Mouse (Mus musculus) hindbrain, embryonic 12.5 days (tissue): ENCODE measurements at regions not wholly inside any gene's neighbourhood (a gene's known extent, or its start where the extent isn't known, plus 50 kb on each side); places are given as distances from the start of the nearest gene placed in this dataset.

Source experiments
- ATAC-seq: fragments of 200-750 bp; cut with Nextera tagmentation; 2 replicates; pipeline ENCODE4 v1.8.0; 2017; ENCODE audit warnings: moderate TSS enrichment; ENCODE audit not compliant: low FRiP score
- H3K27ac ChIP-seq: fragments of 300-500 bp; sonication (generic); 2 replicates; pipeline ENCODE4 v1.5.1; 2016; ENCODE audit warnings: mild to moderate bottlenecking
- H3K27me3 ChIP-seq: fragments of 300-500 bp; sonication (generic); 2 replicates; pipeline ENCODE4 v1.6.1; 2016; ENCODE audit warnings: mild to moderate bottlenecking
- H3K36me3 ChIP-seq: fragments of 300-500 bp; sonication (generic); 2 replicates; pipeline ENCODE4 v1.6.1; 2016; ENCODE audit warnings: mild to moderate bottlenecking
- H3K4me1 ChIP-seq: fragments of 300-500 bp; sonication (generic); 2 replicates; pipeline ENCODE4 v1.6.1; 2016
- H3K4me2 ChIP-seq: fragments of 300-500 bp; sonication (generic); replicated peaks from 2 replicates; pipeline ENCODE4 v1.6.1; 2016; ENCODE audit warnings: mild to moderate bottlenecking
- H3K4me3 ChIP-seq: fragments of 300-500 bp; sonication (generic); 2 replicates; pipeline ENCODE4 v1.5.1; 2016; ENCODE audit warnings: mild to moderate bottlenecking
- H3K9ac ChIP-seq: fragments of 300-500 bp; sonication (generic); 2 replicates; pipeline ENCODE4 v1.6.1; 2016; ENCODE audit warnings: mild to moderate bottlenecking, moderate library complexity
- H3K9me3 ChIP-seq: fragments of 300-500 bp; sonication (generic); replicated peaks from 2 replicates; pipeline ENCODE4 v1.6.1; 2016; ENCODE audit warnings: mild to moderate bottlenecking
- WGBS: fragments of 180-500 bp; shearing (Covaris S2); methylation state at CpG from one replicate; pipeline ENCODE4 v1.1.7; 2016; 5-methylcytosine and 5-hydroxymethylcytosine counted together

DNA sequence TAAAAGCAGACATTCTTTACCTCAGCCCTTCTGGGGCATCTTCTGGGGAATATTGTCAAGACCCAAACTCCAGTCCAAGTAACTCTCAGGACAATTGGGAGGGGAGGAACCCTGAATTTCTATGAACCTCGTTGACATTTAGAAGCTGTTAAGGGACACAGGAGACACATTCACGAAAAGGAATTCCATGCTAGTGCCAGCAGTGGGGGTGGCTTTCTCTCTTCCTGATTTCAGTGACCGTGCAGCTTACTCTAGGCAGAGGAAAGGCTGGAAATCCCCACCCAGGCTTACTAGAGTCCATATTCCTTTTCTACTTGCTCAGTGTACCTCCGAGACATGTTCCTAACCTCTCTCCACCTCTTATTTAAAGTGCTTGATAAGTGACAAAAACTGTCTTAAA is 239.9 kb upstream of the Tgfbr2 start:
- H3K9me3 ChIP-seq = no peaks in the 10 kb centered on the region
- no peaks in the 10 kb centered on the region for H3K4me1 ChIP-seq
- no peaks in the 10 kb centered on the region for H3K36me3 ChIP-seq
- no peak overlapping the region for H3K27ac ChIP-seq
- H3K9ac ChIP-seq = no peak overlapping the region
- ATAC-seq = no peak
- no peak overlapping the region for H3K4me2 ChIP-seq
- WGBS = 80% methylated on average over 4 of the region's 4 CpGs
- no peaks in the 10 kb centered on the region for H3K27me3 ChIP-seq
- H3K4me3 ChIP-seq = no peak overlapping the region

- Histone ChIP-seq H3K4me2 (no peak overlapping the region), H3K27me3 (no peaks in the 10 kb centered on the region), H3K27ac (no peak overlapping the region), H3K36me3 (no peaks in the 10 kb centered on the region), H3K9ac (no peak overlapping the region), H3K9me3 (peaks cover 4% of the 10 kb centered on the region; the same call in 1 of the 2 replicates), H3K4me3 (no peak overlapping the region), H3K4me1 (no peaks in the 10 kb centered on the region)
- WGBS = 72% methylated on average over 5 of the region's 5 CpGs
- ATAC-seq = no peak
Observed at GRCm38 (mm10) chr9:116411067-116411466, 235.9 kb upstream of the Tgfbr2 start.

DNA sequence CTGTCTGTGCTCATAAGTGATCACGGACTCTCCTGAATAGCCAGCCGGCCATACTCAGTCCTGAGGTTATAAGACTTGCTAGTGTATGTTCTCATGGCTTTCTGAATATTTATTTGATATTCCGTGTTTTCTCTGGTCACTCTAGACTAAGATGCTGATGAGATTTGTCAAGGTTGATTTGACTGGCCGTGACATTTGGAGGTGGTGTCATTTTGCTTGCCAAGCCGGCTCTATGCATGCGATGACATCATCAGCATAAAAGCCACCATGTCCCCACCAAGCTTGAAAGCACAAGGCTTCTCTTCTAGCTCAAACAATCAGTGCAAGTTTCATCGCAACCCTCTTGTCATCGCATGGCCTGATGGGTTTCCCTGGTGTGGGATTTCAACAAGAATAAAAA is 235.3 kb upstream of the Tgfbr2 start:
- Histone ChIP-seq H3K9ac (no peak overlapping the region), H3K36me3 (no peaks in the 10 kb centered on the region), H3K9me3 (peaks cover 4% of the 10 kb centered on the region; the same call in 1 of the 2 replicates), H3K27me3 (no peaks in the 10 kb centered on the region), H3K4me1 (no peaks in the 10 kb centered on the region), H3K27ac (no peak overlapping the region), H3K4me2 (no peak overlapping the region), H3K4me3 (no peak overlapping the region)
- ATAC-seq = no peak
- WGBS = 92% methylated on average over 8 of the region's 8 CpGs

DNA sequence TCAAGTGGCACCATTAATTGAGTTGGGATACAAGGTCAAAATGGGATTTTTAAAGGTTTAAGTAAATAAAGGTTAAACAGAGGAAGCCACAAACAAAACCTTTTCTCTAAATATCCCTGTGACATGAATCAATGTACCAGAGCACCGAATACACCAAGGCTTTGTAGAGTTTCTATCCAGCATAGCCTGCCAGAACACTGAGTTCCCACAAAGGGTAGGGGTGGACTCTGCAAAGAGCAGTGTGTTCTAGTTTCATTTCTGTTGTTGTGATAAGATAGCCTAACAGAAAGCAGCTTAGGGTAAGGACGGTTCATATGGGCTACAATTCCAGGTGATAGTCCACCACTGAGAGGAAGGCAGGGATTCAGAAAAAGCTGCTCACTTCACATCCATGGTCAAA is 233.0 kb upstream of the Tgfbr2 start:
- H3K27me3 ChIP-seq = no peaks in the 10 kb centered on the region
- no peaks in the 10 kb centered on the region for H3K36me3 ChIP-seq
- ATAC-seq = no peak
- H3K4me2 ChIP-seq = no peak overlapping the region
- H3K9ac ChIP-seq = no peak overlapping the region
- H3K9me3 ChIP-seq = peaks cover 4% of the 10 kb centered on the region; the same call in 1 of the 2 replicates
- 89% methylated on average over 2 of the region's 2 CpGs for WGBS
- no peak overlapping the region for H3K4me3 ChIP-seq
- H3K4me1 ChIP-seq = no peaks in the 10 kb centered on the region
- H3K27ac ChIP-seq = no peak overlapping the region

- WGBS = 91% methylated on average over 1 of the region's 1 CpGs
- no peak for ATAC-seq
Observed at GRCm38 (mm10) chr9:116405051-116405450, 229.9 kb upstream of the Tgfbr2 start.

GRCm38 (mm10) chr9:116401821-116402220 is 226.7 kb upstream of the Tgfbr2 start:
- H3K4me2 ChIP-seq = no peak overlapping the region
- 73% methylated on average over 7 of the region's 7 CpGs for WGBS
- H3K36me3 ChIP-seq = no peaks in the 10 kb centered on the region
- H3K9me3 ChIP-seq = no peaks in the 10 kb centered on the region
- H3K27ac ChIP-seq = no peak overlapping the region
- no peak overlapping the region for H3K4me3 ChIP-seq
- H3K27me3 ChIP-seq = no peaks in the 10 kb centered on the region
- no peak for ATAC-seq
- H3K4me1 ChIP-seq = no peaks in the 10 kb centered on the region
- H3K9ac ChIP-seq = no peak overlapping the region

More at GRCm38 (mm10) chr9:116405051-116405450, 229.9 kb upstream of the Tgfbr2 start:
- no peaks in the 10 kb centered on the region for H3K4me1 ChIP-seq
- H3K4me3 ChIP-seq = no peak overlapping the region
- no peak overlapping the region for H3K9ac ChIP-seq
- no peaks in the 10 kb centered on the region for H3K36me3 ChIP-seq
- H3K4me2 ChIP-seq = no peak overlapping the region
- H3K27me3 ChIP-seq = no peaks in the 10 kb centered on the region
- H3K9me3 ChIP-seq = peaks cover 4% of the 10 kb centered on the region; the same call in 1 of the 2 replicates
- no peak overlapping the region for H3K27ac ChIP-seq

- Histone ChIP-seq H3K9me3 (no peaks in the 10 kb centered on the region), H3K4me3 (no peak overlapping the region), H3K27me3 (no peaks in the 10 kb centered on the region), H3K4me1 (no peaks in the 10 kb centered on the region), H3K4me2 (no peak overlapping the region), H3K9ac (no peak overlapping the region), H3K36me3 (no peaks in the 10 kb centered on the region), H3K27ac (no peak overlapping the region)
- WGBS = 58% methylated on average over 2 of the region's 2 CpGs
- ATAC-seq = no peak
Observed at GRCm38 (mm10) chr9:116400270-116400669, 225.1 kb upstream of the Tgfbr2 start.

DNA sequence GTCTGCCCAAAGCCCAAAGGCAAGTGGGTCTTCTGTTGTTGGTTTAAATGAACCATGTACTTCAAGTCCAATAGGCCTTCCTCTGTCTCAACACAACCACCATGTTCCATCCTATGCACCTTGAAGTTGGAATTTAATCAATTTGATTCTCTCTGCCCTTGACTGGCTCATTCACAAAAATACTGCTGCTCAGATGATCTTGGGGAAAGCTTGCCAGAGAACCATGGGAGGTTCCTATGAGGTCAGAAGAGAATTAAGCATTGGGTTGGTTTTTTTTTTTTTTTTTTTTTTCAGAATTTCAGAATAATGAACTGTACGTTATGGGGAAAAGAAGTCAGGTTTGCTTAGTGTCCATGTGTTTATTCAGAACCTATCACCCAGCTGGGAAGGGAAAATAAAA is 224.1 kb upstream of the Tgfbr2 start:
- no peak for ATAC-seq
- no peak overlapping the region for H3K4me2 ChIP-seq
- H3K4me3 ChIP-seq = no peak overlapping the region
- no peaks in the 10 kb centered on the region for H3K4me1 ChIP-seq
- WGBS = 95% methylated on average over 1 of the region's 1 CpGs
- no peak overlapping the region for H3K27ac ChIP-seq
- H3K36me3 ChIP-seq = no peaks in the 10 kb centered on the region
- H3K9ac ChIP-seq = no peak overlapping the region
- no peaks in the 10 kb centered on the region for H3K27me3 ChIP-seq
- no peaks in the 10 kb centered on the region for H3K9me3 ChIP-seq

GRCm38 (mm10) chr9:116392258-116392657 is 217.1 kb upstream of the Tgfbr2 start:
- H3K4me1 ChIP-seq = no peaks in the 10 kb centered on the region
- H3K9ac ChIP-seq = no peak overlapping the region
- no peak overlapping the region for H3K4me2 ChIP-seq
- H3K9me3 ChIP-seq = no peaks in the 10 kb centered on the region
- WGBS = 70% methylated on average over 8 of the region's 8 CpGs
- no peak overlapping the region for H3K4me3 ChIP-seq
- ATAC-seq = no peak
- no peaks in the 10 kb centered on the region for H3K27me3 ChIP-seq
- no peaks in the 10 kb centered on the region for H3K36me3 ChIP-seq
- H3K27ac ChIP-seq = no peak overlapping the region

DNA sequence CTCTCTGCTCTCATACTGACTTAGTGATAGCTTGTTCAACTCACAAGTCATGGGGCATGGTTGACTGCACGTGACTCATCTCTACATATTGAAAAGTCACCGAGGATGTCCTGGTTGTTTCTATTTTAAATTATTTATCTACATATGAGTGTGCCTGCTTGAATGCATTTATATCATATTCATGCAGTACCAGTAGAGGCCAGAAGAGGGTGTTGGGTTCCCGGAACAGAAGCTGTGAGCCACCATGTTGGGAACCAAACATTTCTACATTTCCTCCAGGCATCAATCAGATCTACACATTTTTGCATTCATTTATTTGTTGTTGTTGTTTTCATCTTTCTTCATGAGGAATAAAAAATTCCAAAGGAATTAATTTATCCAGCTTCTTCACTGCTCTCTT is 214.6 kb upstream of the Tgfbr2 start:
- no peak overlapping the region for H3K9ac ChIP-seq
- H3K4me2 ChIP-seq = no peak overlapping the region
- no peak overlapping the region for H3K4me3 ChIP-seq
- H3K36me3 ChIP-seq = no peaks in the 10 kb centered on the region
- no peaks in the 10 kb centered on the region for H3K9me3 ChIP-seq
- ATAC-seq = no peak
- H3K4me1 ChIP-seq = no peaks in the 10 kb centered on the region
- 88% methylated on average over 3 of the region's 3 CpGs for WGBS
- H3K27me3 ChIP-seq = no peaks in the 10 kb centered on the region
- H3K27ac ChIP-seq = no peak overlapping the region

DNA sequence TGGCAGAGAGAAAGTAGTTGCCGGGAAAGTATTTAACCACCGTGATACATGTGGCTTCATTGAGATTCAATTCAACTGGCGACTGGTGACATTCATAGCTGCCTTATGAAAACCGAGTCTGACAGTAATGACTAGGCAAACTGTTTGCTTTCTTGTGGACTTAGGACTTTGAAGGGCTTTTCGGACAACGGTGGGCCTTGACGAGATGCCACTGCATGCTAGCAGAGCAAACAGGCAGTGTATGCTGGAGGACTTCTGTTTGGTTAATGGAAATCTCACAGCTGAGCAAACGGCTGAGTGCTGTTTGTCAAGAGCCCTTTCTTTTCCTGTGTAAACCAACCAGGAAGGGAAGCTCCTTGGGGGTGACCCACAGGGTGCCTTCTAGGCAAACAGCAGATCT is 213.7 kb upstream of the Tgfbr2 start:
- Histone ChIP-seq H3K4me2 (no peak overlapping the region), H3K27me3 (no peaks in the 10 kb centered on the region), H3K4me1 (peaks cover 9% of the 10 kb centered on the region), H3K9me3 (no peaks in the 10 kb centered on the region), H3K27ac (no peak overlapping the region), H3K4me3 (no peak overlapping the region), H3K9ac (no peak overlapping the region), H3K36me3 (no peaks in the 10 kb centered on the region)
- ATAC-seq = no peak
- 66% methylated on average over 8 of the region's 8 CpGs for WGBS

GRCm38 (mm10) chr9:116388025-116388424 is 212.9 kb upstream of the Tgfbr2 start:
- Histone ChIP-seq H3K9ac (no peak overlapping the region), H3K4me1 (peaks cover 13% of the 10 kb centered on the region), H3K9me3 (no peaks in the 10 kb centered on the region), H3K27ac (no peak overlapping the region), H3K36me3 (no peaks in the 10 kb centered on the region), H3K4me3 (no peak overlapping the region), H3K27me3 (no peaks in the 10 kb centered on the region), H3K4me2 (no peak overlapping the region)
- 93% methylated on average over 9 of the region's 9 CpGs for whole genome bisulfite sequencing
- no peak for ATAC-seq

DNA sequence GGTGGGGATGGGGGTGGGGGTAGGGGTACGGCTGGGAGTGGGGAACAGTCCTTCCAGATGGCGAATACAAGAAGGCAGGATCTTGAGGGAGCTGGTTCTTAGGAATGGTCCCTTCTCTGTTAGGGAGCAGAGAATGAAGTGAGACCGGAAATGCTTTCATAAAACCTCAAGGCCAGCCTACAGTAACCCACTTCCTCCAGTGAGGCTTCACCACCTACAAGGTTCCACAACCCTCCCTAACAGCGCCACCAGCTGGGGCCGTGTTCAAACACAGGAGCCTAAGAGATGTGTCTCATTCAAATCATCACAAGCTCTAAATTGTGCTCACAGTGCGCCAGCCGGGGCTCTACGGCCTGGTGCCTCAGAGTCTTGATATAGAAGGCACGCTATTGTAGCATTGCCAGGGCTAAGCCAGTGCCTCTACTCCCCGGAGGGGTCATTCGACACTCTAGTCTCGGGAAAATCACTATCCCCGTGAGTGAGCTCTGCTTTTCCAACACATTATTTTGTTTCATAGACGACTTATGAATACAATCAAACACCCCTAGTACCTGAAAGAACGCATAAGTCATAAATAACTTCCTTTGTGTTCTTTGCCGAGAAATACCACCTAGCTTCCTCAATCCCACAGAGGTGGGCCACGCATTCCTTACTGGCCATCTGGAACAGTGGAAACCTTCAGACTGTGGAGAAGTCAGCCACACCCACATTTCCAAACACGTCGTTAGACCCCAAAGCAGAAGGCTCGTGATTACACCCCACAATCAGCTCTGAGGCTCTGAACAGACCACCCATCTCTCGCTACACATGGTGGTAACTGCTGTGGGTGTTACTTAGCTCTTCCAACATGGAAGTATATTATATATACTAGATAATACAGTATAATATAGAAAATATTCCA is 209.3 kb upstream of the Tgfbr2 start:
- Histone ChIP-seq H3K4me2 (no peak overlapping the region), H3K4me1 (peaks cover 13% of the 10 kb centered on the region), H3K27ac (peak overlapping the region; percentile 71), H3K9me3 (no peaks in the 10 kb centered on the region), H3K4me3 (no peak overlapping the region), H3K27me3 (no peaks in the 10 kb centered on the region), H3K9ac (no peak overlapping the region), H3K36me3 (no peaks in the 10 kb centered on the region)
- no peak for ATAC-seq
- WGBS = 65% methylated on average over 21 of the region's 21 CpGs
